Mouse (Mus musculus): ENCODE results near the gene Usp21. TPM values are rescaled to one million over a fixed set of nuclear protein-coding genes. Genes with fewer than 3 reads are reported as not detected.

Gene Usp21
- polyA plus RNA-seq, 1 experiment from 2014 or later = 59.1 TPM

DNA sequence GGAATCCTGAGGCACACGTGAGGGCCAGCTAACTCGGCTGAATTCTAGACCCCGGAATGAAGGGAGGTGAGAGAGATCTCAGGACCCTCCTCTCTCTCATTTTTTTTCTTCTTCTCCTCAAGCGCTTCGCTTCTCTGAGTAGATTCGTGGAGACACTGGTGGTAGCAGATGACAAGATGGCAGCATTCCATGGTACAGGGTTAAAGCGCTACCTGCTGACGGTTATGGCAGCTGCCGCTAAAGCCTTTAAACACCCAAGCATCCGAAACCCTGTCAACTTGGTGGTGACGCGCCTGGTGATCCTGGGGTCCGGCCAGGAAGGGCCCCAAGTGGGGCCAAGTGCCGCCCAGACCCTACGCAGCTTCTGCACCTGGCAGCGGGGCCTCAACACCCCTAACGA lies 35.4 kb downstream of the Usp21 start:
- peak overlapping the region; percentile 56 for H3K4me2 ChIP-seq (ENCODE audit: low read depth, low read length)
- 53% methylated on average over 17 of the region's 17 CpGs for WGBS

DNA sequence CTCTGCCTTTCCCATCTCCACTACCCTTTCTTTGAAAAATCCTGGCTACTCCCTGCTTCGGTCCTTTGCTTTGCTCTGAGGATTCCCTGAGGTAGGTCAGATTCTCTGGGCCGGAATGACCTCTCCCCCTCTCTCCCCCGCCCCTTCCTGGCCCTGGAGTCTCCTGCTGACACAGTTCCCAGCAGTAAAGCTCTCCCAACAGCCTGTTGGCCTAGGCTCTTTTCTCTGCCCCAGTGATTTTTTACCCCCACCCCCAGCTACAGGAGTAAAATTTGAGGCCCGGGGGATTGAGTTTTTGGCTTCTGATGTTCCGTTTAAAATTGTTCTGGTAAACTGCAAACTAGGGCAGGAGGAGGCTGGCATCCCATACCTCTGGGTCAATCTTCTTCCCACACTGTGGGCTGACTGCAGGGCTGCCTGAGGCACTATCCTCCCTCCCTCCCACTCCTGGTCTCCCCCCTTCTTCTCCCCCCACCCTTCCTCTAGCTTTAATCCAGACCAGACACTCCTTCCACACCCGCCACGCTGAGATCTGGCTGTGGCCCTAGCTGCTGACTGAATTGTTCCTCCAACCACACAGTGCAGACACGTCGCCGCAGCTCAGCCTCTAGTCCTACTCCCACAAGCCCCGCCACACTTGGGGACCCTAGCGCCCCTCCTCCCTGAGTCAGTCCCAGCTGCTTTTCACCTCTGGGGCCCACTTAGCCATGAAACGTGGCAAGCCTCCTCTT lies 36.0 kb downstream of the Usp21 start:
- Histone ChIP-seq H3K9me3 (replicated peaks; ENCODE audit: control insufficient read depth, low read length) (0 out of 2 replicates have a peak, but pooled peaks cover 2% of the 10 kb centered on the region), H3K27me3 (ENCODE audit: control insufficient read depth, insufficient read depth, low read length) (no peaks in the 10 kb centered on the region), H3K4me2 (ENCODE audit: low read depth, low read length) (peak overlapping the region; percentile 56), H3K36me3 (ENCODE audit: control insufficient read depth, insufficient read depth, low read length) (0 out of 2 replicates have a peak, but pooled peaks cover 2% of the 10 kb centered on the region), H3K4me3 (replicated peaks; ENCODE audit: low read length) (peak overlapping the region; percentile 48), H3K9ac (ENCODE audit: low read length) (peak overlapping the region; percentile 66), H3K4me1 (ENCODE audit: control insufficient read depth, insufficient read depth, low read length) (peaks cover 36% of the 10 kb centered on the region), H3K27ac (ENCODE audit: low read length) (peak overlapping the region; percentile 92)
- WGBS = 10% methylated on average over 13 of the region's 13 CpGs
- ATAC-seq (ENCODE audit: insufficient read depth, low FRiP score) = peak; percentile 60

More for the DNA sequence above, 35.4 kb downstream of the Usp21 start:
- Histone ChIP-seq H3K27me3 (ENCODE audit: control insufficient read depth, insufficient read depth, low read length) (no peaks in the 10 kb centered on the region), H3K4me1 (ENCODE audit: control insufficient read depth, insufficient read depth, low read length) (peaks cover 36% of the 10 kb centered on the region), H3K27ac (ENCODE audit: low read length) (peak overlapping the region; percentile 92), H3K36me3 (ENCODE audit: control insufficient read depth, insufficient read depth, low read length) (0 out of 2 replicates have a peak, but pooled peaks cover 2% of the 10 kb centered on the region), H3K9me3 (replicated peaks; ENCODE audit: control insufficient read depth, low read length) (0 out of 2 replicates have a peak, but pooled peaks cover 2% of the 10 kb centered on the region), H3K9ac (ENCODE audit: low read length) (peak overlapping the region; percentile 66), H3K4me3 (replicated peaks; ENCODE audit: low read length) (peak overlapping the region; percentile 48)
- no peak for ATAC-seq (ENCODE audit: insufficient read depth, low FRiP score)

DNA sequence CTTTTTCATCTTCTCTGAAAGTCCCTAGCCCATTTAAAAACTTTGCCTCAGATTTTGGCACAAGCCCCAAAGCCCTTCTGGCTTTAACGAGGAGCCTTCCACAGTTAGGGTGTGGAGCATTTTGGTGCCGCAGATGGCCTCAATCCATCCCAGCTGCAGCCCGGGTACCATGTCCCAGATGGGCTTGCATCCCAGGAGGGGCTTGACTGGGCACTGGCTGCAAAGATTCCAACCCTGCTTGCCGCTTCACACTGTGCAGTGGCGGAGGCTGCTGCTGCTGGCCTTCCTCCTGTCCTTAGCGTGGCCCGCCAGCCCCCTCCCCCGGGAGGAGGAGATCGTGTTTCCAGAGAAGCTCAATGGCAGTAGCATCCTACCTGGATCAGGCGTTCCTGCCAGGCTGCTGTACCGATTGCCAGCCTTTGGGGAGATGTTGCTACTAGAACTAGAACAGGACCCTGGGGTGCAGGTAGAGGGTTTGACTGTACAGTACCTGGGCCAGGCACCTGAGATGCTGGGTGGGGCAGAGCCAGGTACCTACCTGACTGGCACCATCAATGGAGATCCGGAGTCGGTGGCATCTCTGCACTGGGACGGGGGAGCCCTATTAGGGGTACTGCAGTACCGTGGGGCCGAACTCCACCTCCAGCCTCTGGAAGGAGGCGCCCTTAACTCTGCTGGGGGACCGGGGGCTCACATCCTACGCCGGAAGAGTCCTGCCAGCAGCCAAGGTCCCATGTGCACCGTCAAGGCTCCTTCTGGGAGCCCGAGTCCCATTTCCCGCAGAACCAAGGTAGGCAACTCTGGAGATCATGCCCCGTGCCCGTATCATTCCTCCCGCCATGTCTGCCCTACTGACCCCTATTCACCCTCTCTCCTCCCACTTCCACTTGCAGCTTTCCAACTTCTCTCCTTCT lies 36.9 kb downstream of the Usp21 start, which contains the start of gene Ndufs2:
Gene Ndufs2 (minus strand): TSS at position 709 of the 914 bp plus-strand sequence.
- peaks cover 41% of the 10 kb centered on the region for H3K4me1 ChIP-seq (ENCODE audit: control insufficient read depth, insufficient read depth, low read length)

DNA sequence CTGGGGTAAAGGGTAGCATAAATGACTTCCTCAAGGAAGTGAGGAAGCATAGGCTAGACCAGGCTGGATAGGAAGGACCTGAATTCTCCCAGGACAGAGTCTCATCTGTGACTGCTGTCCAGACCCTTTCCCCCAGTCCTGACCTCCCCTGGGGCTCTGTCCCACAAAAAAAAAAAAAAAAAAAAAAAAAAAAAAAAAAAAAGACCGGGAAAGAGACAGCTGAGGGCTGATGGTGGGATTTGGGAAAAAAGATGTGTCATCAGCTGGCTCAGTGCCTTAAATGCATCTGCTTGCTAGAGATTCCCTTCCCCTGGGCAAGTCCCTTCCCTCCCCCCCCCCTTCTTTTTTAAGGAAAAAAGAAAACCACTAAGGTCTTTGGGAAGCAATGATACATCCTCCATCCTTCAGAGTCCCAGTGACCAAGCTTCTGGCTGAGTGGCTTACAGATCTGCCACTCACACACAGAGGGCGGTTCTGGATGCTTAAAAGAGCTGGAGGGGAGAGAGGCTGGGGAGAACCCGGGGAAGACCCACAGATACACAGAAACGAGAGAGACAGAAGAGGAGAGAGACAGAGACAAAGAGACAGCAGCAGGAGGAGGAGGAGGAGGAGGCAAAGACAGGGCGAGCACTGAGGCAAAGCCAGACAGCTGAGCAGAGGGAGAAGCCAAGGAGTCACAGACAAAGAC lies 37.7 kb downstream of the Usp21 start, which contains the start of gene Adamts4:
Gene Adamts4 (plus strand): TSS at position 509 of the 688 bp plus-strand sequence.
- Histone ChIP-seq H3K27me3 (ENCODE audit: control insufficient read depth, insufficient read depth, low read length) (no peaks in the 10 kb centered on the region), H3K4me1 (ENCODE audit: control insufficient read depth, insufficient read depth, low read length) (peaks cover 46% of the 10 kb centered on the region), H3K4me2 (ENCODE audit: low read depth, low read length) (peak within 1 kb of the TSS; percentile 56), H3K36me3 (ENCODE audit: control insufficient read depth, insufficient read depth, low read length) (0 out of 2 replicates have a peak, but pooled peaks cover 2% of the 10 kb centered on the region), H3K4me3 (replicated peaks; ENCODE audit: low read length) (peak within 1 kb of the TSS; percentile 48), H3K9me3 (replicated peaks; ENCODE audit: control insufficient read depth, low read length) (0 out of 2 replicates have a peak, but pooled peaks cover 2% of the 10 kb centered on the region), H3K27ac (ENCODE audit: low read length) (peak within 1 kb of the TSS; percentile 92), H3K9ac (ENCODE audit: low read length) (peak within 1 kb of the TSS; percentile 66)
- ATAC-seq (ENCODE audit: insufficient read depth, low FRiP score) = no peak
- WGBS = 21% methylated on average over 5 of the region's 5 CpGs

More for the DNA sequence above, 36.9 kb downstream of the Usp21 start, which contains the start of gene Ndufs2:
- Histone ChIP-seq H3K27me3 (ENCODE audit: control insufficient read depth, insufficient read depth, low read length) (no peaks in the 10 kb centered on the region), H3K9ac (ENCODE audit: low read length) (peak within 1 kb of the TSS; percentile 66), H3K36me3 (ENCODE audit: control insufficient read depth, insufficient read depth, low read length) (0 out of 2 replicates have a peak, but pooled peaks cover 2% of the 10 kb centered on the region), H3K9me3 (replicated peaks; ENCODE audit: control insufficient read depth, low read length) (0 out of 2 replicates have a peak, but pooled peaks cover 2% of the 10 kb centered on the region), H3K4me3 (replicated peaks; ENCODE audit: low read length) (peak within 1 kb of the TSS; percentile 48), H3K27ac (ENCODE audit: low read length) (peak within 1 kb of the TSS; percentile 92), H3K4me2 (ENCODE audit: low read depth, low read length) (peak within 1 kb of the TSS; percentile 56)
- 25% methylated on average over 26 of the region's 26 CpGs for WGBS
- no peak for ATAC-seq (ENCODE audit: insufficient read depth, low FRiP score)

DNA sequence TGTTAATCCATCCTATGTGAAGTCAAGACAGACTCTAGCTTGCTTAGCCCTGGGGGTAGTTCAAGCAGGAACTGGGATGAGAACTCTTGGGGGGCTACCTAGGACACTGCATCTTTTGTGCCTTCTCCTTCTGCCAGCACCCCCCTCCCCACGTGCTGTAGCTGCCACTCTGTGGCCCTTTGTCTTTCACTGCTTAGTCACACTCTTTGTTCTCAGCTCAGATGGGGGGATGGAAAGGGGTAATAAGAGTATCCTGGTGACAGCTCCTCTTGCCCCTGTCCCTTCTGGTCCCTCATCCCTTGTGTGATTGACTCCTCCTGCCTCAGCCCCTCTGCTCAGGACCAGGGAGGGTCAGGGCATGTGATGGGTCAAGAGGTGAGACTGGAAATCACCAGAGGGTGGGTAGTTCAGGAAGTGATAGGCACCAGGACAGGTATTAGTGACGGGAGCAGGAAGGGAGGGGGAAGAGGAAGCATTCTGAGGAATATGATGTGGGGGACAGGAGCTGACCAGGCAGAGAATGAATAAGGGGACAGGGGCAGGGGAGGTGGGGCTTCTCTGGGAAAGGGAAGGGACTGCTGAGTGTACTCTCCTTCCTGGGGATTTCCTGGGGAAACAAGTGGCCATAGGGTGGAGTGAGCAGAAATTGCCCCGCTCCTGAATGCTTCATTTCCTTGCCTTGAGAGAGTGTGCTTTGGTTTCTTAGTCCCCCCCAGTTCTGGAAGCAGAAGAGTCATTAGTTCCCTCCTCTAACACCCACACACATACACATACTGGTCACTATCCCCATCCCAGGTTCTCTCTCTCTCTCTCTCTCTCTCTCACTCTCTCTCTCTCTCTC lies 39.2 kb downstream of the Usp21 start:
- Histone ChIP-seq H3K4me1 (ENCODE audit: control insufficient read depth, insufficient read depth, low read length) (peaks cover 46% of the 10 kb centered on the region), H3K9ac (ENCODE audit: low read length) (no peak overlapping the region), H3K36me3 (ENCODE audit: control insufficient read depth, insufficient read depth, low read length) (0 out of 2 replicates have a peak, but pooled peaks cover 9% of the 10 kb centered on the region), H3K4me3 (replicated peaks; ENCODE audit: low read length) (no peak overlapping the region), H3K27me3 (ENCODE audit: control insufficient read depth, insufficient read depth, low read length) (no peaks in the 10 kb centered on the region), H3K27ac (ENCODE audit: low read length) (peak overlapping the region; percentile 97), H3K4me2 (ENCODE audit: low read depth, low read length) (0 out of 2 replicates have a peak overlapping the region, but pooled peaks have one; percentile 59), H3K9me3 (replicated peaks; ENCODE audit: control insufficient read depth, low read length) (no peaks in the 10 kb centered on the region)
- 54% methylated on average over 3 of the region's 3 CpGs for WGBS
- no peak for ATAC-seq (ENCODE audit: insufficient read depth, low FRiP score)

DNA sequence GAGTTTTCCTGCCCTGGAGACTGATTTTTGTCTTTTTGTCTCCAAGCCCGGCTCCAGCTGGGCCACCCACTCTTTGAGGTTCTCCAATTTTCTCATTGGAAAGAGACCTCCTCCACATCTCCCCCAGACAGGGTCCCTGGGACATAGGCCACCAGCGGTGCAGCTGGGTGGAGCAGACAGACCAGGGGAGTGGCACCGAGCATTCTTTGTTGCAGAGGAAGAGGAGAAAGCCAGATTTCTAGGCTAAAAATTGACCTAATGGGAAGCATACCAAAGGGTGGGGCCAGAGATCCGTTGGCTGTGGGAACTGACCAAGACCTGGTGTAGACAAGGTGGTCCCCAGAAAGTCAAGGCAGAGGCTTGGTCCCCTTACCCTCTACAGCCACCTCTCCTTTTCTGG lies 39.9 kb downstream of the Usp21 start:
- peak overlapping the region; percentile 59 for H3K4me2 ChIP-seq (ENCODE audit: low read depth, low read length)
- 14% methylated on average over 4 of the region's 4 CpGs for WGBS
- peaks cover 44% of the 10 kb centered on the region for H3K4me1 ChIP-seq (ENCODE audit: control insufficient read depth, insufficient read depth, low read length)
- no peak for ATAC-seq (ENCODE audit: insufficient read depth, low FRiP score)
- H3K27ac ChIP-seq (ENCODE audit: low read length) = peak overlapping the region; percentile 97
- peak overlapping the region; percentile 70 for H3K9ac ChIP-seq (ENCODE audit: low read length)
- H3K4me3 ChIP-seq (replicated peaks; ENCODE audit: low read length) = peak overlapping the region; percentile 50
- H3K36me3 ChIP-seq (ENCODE audit: control insufficient read depth, insufficient read depth, low read length) = 0 out of 2 replicates have a peak, but pooled peaks cover 12% of the 10 kb centered on the region
- H3K27me3 ChIP-seq (ENCODE audit: control insufficient read depth, insufficient read depth, low read length) = no peaks in the 10 kb centered on the region
- no peaks in the 10 kb centered on the region for H3K9me3 ChIP-seq (replicated peaks; ENCODE audit: control insufficient read depth, low read length)

DNA sequence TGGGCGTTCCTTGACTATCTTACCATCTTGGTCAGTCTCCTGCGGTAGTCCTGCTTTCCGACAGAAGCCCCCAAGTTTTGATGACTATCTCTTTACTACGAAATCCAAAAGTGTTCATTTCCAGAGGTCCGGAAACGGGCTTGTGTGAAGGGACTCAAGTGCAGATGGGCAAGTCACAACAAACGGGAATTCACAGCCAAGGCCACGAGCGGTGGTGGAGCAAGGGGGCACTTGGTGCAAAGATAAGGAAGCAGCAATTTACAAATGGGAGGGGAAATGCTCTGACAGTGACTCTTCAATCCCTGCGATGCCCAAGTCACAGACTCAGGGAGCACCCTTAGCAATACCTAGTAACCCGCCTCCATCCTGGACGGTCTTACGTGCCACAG lies 40.3 kb downstream of the Usp21 start:
- peak overlapping the region; percentile 97 for H3K27ac ChIP-seq (ENCODE audit: low read length)
- ATAC-seq (ENCODE audit: insufficient read depth, low FRiP score) = 0 out of 2 replicates have a peak, but pooled peaks have one; percentile 0
- peaks cover 39% of the 10 kb centered on the region for H3K4me1 ChIP-seq (ENCODE audit: control insufficient read depth, insufficient read depth, low read length)
- H3K27me3 ChIP-seq (ENCODE audit: control insufficient read depth, insufficient read depth, low read length) = no peaks in the 10 kb centered on the region
- H3K4me3 ChIP-seq (replicated peaks; ENCODE audit: low read length) = peak overlapping the region; percentile 50
- H3K9ac ChIP-seq (ENCODE audit: low read length) = peak overlapping the region; percentile 70
- peak overlapping the region; percentile 59 for H3K4me2 ChIP-seq (ENCODE audit: low read depth, low read length)
- WGBS = 8% methylated on average over 13 of the region's 13 CpGs
- 0 out of 2 replicates have a peak, but pooled peaks cover 10% of the 10 kb centered on the region for H3K36me3 ChIP-seq (ENCODE audit: control insufficient read depth, insufficient read depth, low read length)
- no peaks in the 10 kb centered on the region for H3K9me3 ChIP-seq (replicated peaks; ENCODE audit: control insufficient read depth, low read length)
